Mouse (Mus musculus) megakaryocyte-erythroid progenitor cell, adult 5 weeks (primary cell): Measurements from ENCODE around the gene Lbhd2. TPM values are rescaled to one million over a fixed set of nuclear protein-coding genes. Genes with fewer than 3 reads are reported as not detected.

Source experiments
- polyA plus RNA-seq: library from polyadenylated mRNA; stranded (reverse); fragments of >175 nt; gene quantifications from 2 replicates; pipeline ENCODE4 v1.2.3, GENCODE M21; 2012

The Lbhd2 gene
- polyA plus RNA-seq: not detected in 2 replicates

DNA sequence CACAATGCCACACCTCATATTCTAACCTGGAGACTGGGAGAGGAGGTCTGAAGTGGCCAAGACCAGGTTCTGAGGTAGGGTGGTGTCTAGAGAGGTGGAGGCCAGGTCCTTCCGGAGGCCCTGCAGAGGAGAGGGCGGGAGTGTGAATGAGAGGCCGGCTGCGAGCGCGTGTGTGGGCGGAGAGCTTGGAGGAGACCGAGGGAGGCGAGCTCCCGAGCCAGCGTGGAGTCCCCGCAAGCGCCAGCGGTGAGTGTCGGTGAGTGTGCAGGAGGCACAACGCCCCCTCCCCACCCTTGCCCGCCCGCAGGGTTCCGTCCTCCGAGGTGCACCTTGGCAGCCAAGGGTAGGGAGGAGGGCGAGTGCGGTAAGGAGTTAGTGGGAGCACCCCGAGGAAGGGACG lies at the start of gene Lbhd2:
TSS of gene Lbhd2 (plus strand) at position 188 of the 400 bp plus-strand sequence.

DNA sequence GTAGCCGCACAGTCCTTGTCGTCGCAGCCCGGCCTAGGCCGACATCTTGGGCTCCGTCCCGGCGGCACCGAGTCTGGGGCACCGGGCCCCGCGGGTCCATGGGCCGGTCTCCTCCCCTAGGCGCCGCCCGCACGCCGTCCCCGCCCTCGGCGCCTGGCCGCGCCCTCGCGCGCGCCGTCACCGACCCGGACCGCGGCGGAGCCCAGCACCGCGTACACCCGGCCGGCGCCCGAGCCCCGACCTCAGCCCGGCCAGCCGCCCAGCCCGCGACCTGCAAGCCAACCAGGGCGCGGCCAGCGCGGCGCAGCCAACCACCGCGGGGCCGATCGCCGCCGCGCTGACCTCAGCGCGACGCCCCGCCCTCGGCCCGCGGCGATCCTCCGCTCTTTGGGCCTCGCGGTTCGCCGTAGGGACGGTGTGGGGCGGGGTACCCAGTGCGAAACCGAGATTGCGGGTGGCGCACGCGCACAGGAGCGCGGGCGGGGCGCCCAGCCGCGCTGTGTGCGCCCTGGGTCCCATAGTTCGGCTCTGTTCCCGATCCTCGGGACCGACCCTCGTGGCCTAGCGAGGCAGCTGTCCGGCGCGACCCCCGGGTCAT lies 29.1 kb upstream of the Lbhd2 start, which contains the start of gene Cdc42bpb:
TSS of gene Cdc42bpb (minus strand) at position 343 of the 598 bp plus-strand sequence.

DNA sequence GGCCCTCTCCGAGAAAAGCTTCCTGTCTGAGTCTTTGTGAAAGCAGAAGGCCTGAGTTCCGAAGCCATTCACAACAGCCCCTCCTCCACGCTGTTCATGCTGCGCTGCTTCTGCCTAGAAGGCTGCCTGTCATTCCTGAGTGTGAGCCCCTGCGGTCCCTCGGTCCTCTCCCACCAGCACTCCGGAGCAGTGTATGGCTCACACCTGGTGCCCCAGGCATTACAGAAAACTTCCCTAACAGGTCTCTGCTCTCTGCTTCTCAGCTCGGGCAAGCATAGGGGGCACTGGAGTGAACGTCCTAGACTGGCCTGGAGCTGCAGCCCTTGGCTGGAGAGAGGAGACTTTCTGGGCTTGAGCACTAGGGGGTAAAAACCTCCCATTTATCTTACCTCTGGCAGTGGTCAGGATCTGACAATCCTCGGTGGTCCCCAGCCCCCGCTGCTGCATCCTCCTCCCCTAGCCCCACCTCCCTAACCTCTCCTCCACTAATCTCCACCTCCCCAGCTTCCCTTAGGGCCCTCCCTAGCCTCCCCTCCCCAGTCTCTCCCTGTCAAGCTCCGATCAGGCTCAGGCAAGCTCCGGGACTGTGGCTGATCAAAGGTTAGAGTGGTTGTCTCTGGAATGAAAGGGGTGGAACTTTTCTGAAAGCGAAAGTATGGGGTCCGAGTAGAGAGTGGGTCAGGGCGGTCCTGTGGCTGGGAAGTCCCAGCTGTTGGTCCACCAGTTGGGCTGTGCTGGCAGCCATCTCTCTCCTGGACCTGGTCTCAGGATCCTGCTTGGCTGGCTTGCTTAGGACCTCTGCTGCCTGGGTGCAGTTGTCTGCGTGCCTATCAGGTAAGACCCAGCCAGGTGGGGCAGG lies 10.5 kb downstream of the Lbhd2 start, which contains the start of gene Exoc3l4:
TSS of gene Exoc3l4 (plus strand) at position 97 of the 859 bp plus-strand sequence.

DNA sequence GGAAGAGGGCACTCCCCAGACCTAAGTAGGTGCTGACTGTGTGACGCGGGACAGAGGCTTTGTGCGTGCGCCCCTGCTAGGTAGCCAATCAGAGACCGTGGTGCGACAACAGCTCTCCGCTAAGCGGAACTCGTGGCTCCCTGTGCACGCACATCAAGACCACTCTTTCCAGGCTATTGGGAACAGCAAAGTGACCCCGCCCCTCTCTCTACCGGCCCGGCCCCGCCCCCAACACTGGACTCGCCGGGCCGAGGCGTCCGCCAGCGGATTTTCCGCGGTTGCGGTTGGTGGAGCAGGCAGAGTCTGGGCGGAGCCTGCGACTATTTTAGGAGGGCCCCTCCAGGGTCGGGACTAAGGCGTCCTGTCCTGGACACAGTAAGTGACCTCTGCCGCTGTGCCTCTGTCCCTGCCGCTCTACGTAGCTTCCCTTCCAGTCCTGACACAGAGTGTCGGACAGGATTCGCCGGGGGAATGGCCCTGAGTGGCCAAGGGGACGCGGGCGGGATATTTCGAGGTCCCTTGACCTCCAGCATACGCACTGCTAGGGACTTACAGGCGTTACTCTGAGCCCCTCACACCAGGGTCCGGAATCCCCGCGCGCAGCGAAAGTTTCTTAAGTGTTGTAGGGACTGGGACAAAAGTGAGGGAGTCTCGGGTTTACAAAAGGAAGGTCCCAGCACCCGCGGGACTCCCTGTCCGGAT lies 35.9 kb downstream of the Lbhd2 start, which contains the start of gene Tnfaip2:
TSS of gene Tnfaip2 (plus strand) at position 161 of the 702 bp plus-strand sequence.

Other genes with a start within 250 kb of the Lbhd2 start
- 14.1 and 15.6 TPM in 2 replicates for gene Traf3, start 240.4 kb upstream of the Lbhd2 start, polyA plus RNA-seq
- gene 4930595D18Rik, start 222.3 kb upstream of the Lbhd2 start, polyA plus RNA-seq: not detected in 2 replicates
- gene Amn, start 135.7 kb upstream of the Lbhd2 start, polyA plus RNA-seq: 0.61 and 0.62 TPM in 2 replicates
- gene Cdc42bpb, start 29.1 kb upstream of the Lbhd2 start, polyA plus RNA-seq: 13.1 and 16.5 TPM in 2 replicates
- gene Exoc3l4, start 10.2 kb downstream of the Lbhd2 start, polyA plus RNA-seq: 0.93 and 1.2 TPM in 2 replicates
- 41.2 and 71.1 TPM in 2 replicates for gene Tnfaip2, start 35.7 kb downstream of the Lbhd2 start, polyA plus RNA-seq
- not detected in 2 replicates for gene Gm266, start 79.0 kb downstream of the Lbhd2 start, polyA plus RNA-seq
- 207 and 340 TPM in 2 replicates for gene Eif5, start 131.2 kb downstream of the Lbhd2 start, polyA plus RNA-seq
- gene Mark3, start 167.7 kb downstream of the Lbhd2 start, polyA plus RNA-seq: 10.0 and 11.7 TPM in 2 replicates